Mouse (Mus musculus): Measurements from ENCODE around the gene Nos1.

The Nos1 gene

GRCm38 (mm10) chr5:117955675-117956420 lies 175.0 kb downstream of the Nos1 start:
- DNase-seq (ENCODE audit: low spot score) = peak; percentile 76

GRCm38 (mm10) chr5:117964750-117965149 lies 183.9 kb downstream of the Nos1 start:
- DNase-seq (ENCODE audit: low spot score) = no peak

- no peak for DNase-seq (ENCODE audit: low spot score)
Measured at GRCm38 (mm10) chr5:117966956-117967355, 186.1 kb downstream of the Nos1 start.

DNA sequence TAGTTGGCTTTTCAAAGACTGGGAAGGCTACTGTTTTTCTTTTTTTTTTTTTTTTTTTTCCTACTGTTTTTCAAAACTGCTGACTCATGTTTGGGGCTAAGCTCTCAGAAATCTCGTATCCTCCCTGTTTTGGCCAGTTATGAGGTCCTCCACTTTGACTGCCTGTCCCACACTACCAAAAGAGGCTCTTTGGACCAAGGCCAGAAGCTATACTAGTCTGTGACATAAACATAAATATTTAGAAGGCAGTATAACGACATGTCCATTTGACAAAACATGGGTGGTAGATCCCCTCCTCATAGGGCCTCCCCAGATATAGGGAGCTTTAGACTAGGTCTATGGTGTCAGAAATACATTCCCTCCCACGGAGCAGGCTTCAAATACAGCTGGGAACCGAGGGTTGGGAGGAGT lies 186.8 kb downstream of the Nos1 start:
- DNase-seq (ENCODE audit: low spot score) = no peak

GRCm38 (mm10) chr5:117969681-117970427 lies 189.0 kb downstream of the Nos1 start:
- no peak for DNase-seq (ENCODE audit: low spot score)

DNA sequence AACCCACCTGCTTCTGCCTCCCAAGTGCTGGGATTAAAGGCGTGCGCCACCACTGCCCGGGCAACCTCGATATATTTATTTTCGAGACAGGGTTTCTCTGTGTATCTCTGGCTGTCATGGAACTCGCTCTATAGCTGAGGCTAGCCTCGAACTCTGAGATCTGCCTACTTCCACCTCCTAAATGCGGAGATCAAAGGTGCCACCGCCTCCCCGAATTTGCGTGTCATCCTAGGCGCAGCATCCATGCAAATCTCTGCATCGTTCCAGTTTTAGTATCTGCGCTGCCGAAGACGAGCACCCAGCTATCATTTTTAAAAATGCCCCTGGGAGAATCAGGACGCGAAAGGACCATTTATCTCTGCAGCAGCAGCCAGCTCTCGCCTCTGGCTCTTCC lies 195.4 kb downstream of the Nos1 start:
- no peak for DNase-seq (ENCODE audit: low spot score)

GRCm38 (mm10) chr5:117976657-117977500 lies 196.0 kb downstream of the Nos1 start, which contains the start of gene Fbxo21:
Gene Fbxo21 (plus strand): TSS chr5:117976730.
- DNase-seq (ENCODE audit: low spot score) = peak; percentile 98

GRCm38 (mm10) chr5:117977501-117978158 lies 196.8 kb downstream of the Nos1 start:
- peak; percentile 25 for DNase-seq (ENCODE audit: low spot score)

DNA sequence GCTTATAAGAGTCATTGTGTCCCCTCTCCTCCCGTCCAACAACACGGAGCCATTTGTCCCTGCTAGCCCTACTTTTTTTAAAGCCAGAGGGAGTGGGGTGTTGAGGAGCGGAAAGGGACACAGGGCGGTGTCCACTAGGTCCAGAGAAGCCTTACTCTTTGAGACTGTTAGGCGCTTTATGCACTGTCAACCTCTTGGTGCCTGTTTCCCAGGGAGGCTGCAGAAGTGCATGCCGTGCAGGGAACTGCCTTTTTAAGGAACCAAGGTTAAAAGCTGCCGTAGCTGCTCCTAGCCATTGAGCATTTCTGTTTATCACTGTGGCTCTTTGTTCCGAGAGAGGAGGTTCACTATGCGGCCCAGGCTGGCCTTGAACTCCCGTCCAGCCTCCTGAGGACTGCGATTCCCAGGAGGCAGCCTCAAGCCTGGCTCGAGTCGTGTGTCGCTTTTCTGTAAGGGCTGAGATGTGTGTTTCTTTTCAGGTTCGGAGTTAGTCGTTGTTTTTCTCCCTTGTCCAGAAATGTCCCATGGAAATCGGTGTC lies 197.4 kb downstream of the Nos1 start:
- DNase-seq (ENCODE audit: low spot score) = no peak

DNA sequence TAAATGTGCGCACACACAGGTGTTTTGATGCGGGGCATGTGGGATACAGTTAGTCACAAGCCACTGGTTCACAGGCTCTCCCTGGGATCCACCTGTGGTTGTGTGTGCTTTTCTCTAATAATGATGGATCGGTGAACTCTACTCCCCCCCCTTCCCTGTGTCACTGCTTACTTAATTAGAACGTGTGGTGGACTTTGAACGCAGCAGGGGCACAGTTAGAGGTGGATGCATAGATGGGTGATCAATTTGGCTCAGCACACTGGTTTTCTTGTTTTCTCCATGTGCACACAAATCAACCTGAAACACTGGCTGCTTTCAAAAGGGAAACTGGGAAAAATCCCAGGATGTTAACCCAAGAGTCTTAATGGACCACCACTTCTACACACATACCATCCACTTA lies 198.2 kb downstream of the Nos1 start:
- DNase-seq (ENCODE audit: low spot score) = no peak

GRCm38 (mm10) chr5:117980921-117981320 lies 200.1 kb downstream of the Nos1 start:
- no peak for DNase-seq (ENCODE audit: low spot score)

DNA sequence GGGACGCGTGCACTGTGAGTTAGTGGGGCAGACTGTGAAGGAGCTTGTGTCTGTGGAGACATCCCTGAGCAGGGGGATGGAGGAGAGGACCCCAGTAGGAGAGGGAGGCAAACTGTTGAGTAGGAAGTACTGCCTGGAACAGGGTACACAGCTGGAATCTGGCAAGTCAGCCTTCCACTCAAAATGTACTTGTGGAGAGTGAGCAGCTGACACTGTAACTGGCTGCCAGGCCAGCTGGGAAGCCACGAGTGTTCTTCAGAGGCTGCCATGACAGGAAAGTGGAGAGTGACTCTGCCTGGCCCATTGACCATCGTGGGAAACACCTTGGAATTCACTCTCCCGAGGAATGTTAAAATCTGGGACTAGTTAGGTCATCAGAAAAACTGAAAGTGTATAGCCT lies 201.1 kb downstream of the Nos1 start:
- DNase-seq (ENCODE audit: low spot score) = no peak

GRCm38 (mm10) chr5:117986327-117986726 lies 205.5 kb downstream of the Nos1 start:
- no peak for DNase-seq (ENCODE audit: low spot score)

DNA sequence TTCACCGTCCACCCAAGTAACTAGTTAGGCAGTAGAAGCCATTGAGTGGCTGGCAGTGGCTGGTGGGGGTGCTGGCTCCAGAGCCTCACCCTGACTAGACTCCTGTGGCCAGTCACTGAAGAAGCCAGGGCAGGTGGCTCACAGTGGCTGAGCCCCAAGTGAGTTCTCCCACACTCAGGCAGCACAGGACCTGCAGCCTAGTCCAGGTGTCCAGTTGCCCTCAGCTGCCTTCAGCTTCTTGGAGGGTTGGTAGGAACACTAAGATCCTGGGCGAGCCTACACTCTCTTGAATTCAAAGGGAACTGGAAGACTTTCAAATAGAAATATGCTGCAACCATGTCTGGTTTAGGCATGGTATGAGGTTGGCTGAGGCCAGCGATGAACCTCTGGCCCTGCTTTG lies 207.1 kb downstream of the Nos1 start:
- DNase-seq (ENCODE audit: low spot score) = no peak

DNA sequence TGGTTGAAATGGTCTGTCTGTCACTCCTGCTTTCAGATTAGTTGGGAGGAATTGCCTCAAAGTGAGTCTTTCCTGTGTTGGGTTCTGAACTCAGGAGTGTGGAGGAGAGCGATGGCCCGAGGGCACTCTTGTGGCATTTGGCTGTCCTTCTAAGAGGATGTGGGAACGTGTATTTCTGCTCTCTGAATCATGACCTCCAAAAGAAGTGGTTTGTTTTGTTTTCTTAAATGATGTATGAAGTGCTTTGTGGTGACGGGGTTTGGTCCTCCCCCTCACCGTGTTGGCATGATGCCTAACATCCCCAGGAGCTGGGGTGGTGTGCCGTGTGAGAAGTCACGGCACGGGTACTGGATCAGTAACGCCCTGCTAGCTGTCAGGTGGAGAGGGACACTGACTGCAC lies 207.5 kb downstream of the Nos1 start:
- DNase-seq (ENCODE audit: low spot score) = no peak

GRCm38 (mm10) chr5:117989773-117990172 lies 208.9 kb downstream of the Nos1 start:
- DNase-seq (ENCODE audit: low spot score) = no peak

GRCm38 (mm10) chr5:117990957-117991356 lies 210.1 kb downstream of the Nos1 start:
- DNase-seq (ENCODE audit: low spot score) = no peak

DNA sequence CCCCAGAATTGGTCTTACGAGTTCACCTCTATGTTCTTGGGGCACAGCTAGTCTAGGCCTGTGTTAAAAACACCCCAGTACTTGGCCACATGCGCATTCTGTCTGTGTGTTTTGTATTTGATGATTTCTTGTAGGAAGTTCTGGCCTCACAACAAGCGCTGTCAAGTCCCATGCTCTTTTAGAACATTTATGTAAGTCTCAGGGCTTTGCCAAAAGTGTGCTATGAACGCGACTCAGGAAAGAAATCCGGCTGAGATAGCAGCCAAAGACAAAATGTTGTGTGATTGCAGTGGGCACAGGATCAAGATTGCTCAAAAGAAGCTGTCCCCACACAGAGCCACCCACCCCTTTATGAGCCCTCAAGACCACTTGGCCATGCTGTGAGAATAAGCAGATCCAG lies 212.7 kb downstream of the Nos1 start:
- no peak for DNase-seq (ENCODE audit: low spot score)

- DNase-seq (ENCODE audit: low spot score) = no peak
Measured at GRCm38 (mm10) chr5:117995372-117995901, 214.6 kb downstream of the Nos1 start.

GRCm38 (mm10) chr5:117995911-117996310 lies 215.1 kb downstream of the Nos1 start:
- DNase-seq (ENCODE audit: low spot score) = no peak

- no peak for DNase-seq (ENCODE audit: low spot score)
Measured at GRCm38 (mm10) chr5:117996581-117996980, 215.7 kb downstream of the Nos1 start.

All from retina, embryonic 14.5 days (tissue).